Comparison of ENCODE assay signal across 8 mouse cellular contexts in the genomic region with DNA sequence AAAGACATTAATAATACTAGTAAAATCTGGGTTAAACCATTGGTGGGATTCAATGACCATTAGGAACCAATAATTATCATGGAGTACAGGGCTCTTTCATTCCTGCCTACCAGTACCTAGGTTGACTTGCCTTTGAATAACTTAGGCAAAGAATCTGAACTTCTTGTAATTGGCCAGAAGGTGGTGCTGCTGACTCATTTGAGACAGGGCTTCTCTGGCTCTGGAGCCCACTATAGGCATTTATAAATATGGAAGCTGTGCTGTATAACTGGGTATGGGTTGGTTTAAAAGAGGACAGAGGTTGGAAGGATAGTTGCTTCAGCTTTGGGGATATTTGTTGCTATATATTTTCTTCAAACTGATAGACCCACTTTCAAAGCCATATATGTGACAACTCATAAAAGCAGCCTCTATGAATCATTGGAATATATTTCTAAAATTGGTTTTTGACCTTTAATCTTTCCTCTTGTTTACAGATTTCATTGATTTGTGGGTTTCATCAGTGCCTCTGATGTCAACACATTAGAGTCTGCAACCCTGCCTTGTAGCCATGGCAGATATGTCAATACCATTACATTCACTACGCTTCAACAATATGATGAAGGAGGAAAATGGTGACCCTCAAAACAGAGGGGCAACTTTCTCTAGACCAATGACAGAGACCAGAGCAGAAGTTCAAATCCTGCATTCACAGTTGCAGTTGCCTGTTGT. TPM values are rescaled to one million over a fixed set of nuclear protein-coding genes. Genes with fewer than 3 reads are reported as not detected.
A peak's percentile ranks its signal among the peaks of the same experiment; 100 is the strongest.
DNase-seq lines count a peak whose midpoint lies in the region; ATAC-seq and TF ChIP-seq lines count a peak whose summit lies in the region.

Gene Rtl9, plus strand, starts transcription at position 551 of the 711 bp plus-strand sequence.

- peak; percentile 45; the same call in 1 of the 2 replicates for TF ChIP-seq CTCF in cerebellum, adult 2 months (IDR thresholded peaks at IDR 0.05; ENCODE audit: borderline replicate concordance, insufficient read depth, low read depth, low read length)

- DNase-seq in cerebellum, adult 2 months: peak in 1 of 2 experiments; percentile 10
- no peak for DNase-seq in cerebellum, adult 11-12 months
- DNase-seq in liver: peak; percentile 18
- peak; percentile 51 for DNase-seq in embryonic facial prominence, embryonic 14.5 days (ENCODE audit: low spot score)
- peak; percentile 30 for DNase-seq in lung, postnatal 10 days
- peak; percentile 10 for DNase-seq in thymus, postnatal 14 days
- no peak for DNase-seq in heart, adult 9 months (ENCODE audit: low spot score in 2 of 2)

- H3K36me3 ChIP-seq in liver, embryonic 12.5 days: no peaks in the 10 kb centered on the region
- no peaks in the 10 kb centered on the region for H3K36me3 ChIP-seq in embryonic facial prominence, embryonic 14.5 days (ENCODE audit: control insufficient read depth, insufficient read depth, low read length)

- TF ChIP-seq POLR2A in cerebellum, adult 2 months (IDR thresholded peaks at IDR 0.05; ENCODE audit: borderline replicate concordance, insufficient read depth, low read length): no peak

- H3K27ac ChIP-seq in cerebellum, adult 2 months (ENCODE audit: insufficient read depth, low read length): no peak within 1 kb of the TSS
- no peak within 1 kb of the TSS for H3K27ac ChIP-seq in liver, embryonic 12.5 days
- H3K27ac ChIP-seq in embryonic facial prominence, embryonic 14.5 days (replicated peaks; ENCODE audit: low read depth, low read length): no peak within 1 kb of the TSS

- ATAC-seq in liver, embryonic 12.5 days: no peak
- ATAC-seq in embryonic facial prominence, embryonic 14.5 days (ENCODE audit: low read depth): no peak

- H3K4me1 ChIP-seq in cerebellum, adult 2 months (ENCODE audit: control insufficient read depth, insufficient read depth, low read length): no peaks in the 10 kb centered on the region
- H3K4me1 ChIP-seq in liver, embryonic 12.5 days: no peaks in the 10 kb centered on the region
- no peaks in the 10 kb centered on the region for H3K4me1 ChIP-seq in embryonic facial prominence, embryonic 14.5 days (ENCODE audit: control insufficient read depth, insufficient read depth, low read length)

- H3K9me3 ChIP-seq in liver, embryonic 12.5 days (replicated peaks): no peaks in the 10 kb centered on the region
- no peaks in the 10 kb centered on the region for H3K9me3 ChIP-seq in embryonic facial prominence, embryonic 14.5 days (ENCODE audit: control insufficient read depth, low read length)

- H3K9ac ChIP-seq in liver, embryonic 12.5 days: no peak within 1 kb of the TSS
- no peak within 1 kb of the TSS for H3K9ac ChIP-seq in embryonic facial prominence, embryonic 14.5 days (ENCODE audit: low read depth, low read length)

- H3K4me3 ChIP-seq in cerebellum, adult 2 months (replicated peaks; ENCODE audit: insufficient read depth, low read depth, low read length): no peak within 1 kb of the TSS
- no peak within 1 kb of the TSS for H3K4me3 ChIP-seq in liver, embryonic 12.5 days
- H3K4me3 ChIP-seq in embryonic facial prominence, embryonic 14.5 days (ENCODE audit: low read depth, low read length): no peak within 1 kb of the TSS

- H3K27me3 ChIP-seq in cerebellum, adult 2 months (ENCODE audit: control insufficient read depth, insufficient read depth, low read length): no peaks in the 10 kb centered on the region
- H3K27me3 ChIP-seq in liver, embryonic 12.5 days (replicated peaks): peaks cover 20% of the 10 kb centered on the region
- no peaks in the 10 kb centered on the region; the same call in 1 of the 2 replicates for H3K27me3 ChIP-seq in embryonic facial prominence, embryonic 14.5 days (replicated peaks; ENCODE audit: control insufficient read depth, insufficient read depth, low read length)

- H3K4me2 ChIP-seq in liver, embryonic 12.5 days: no peak within 1 kb of the TSS
- H3K4me2 ChIP-seq in embryonic facial prominence, embryonic 14.5 days (ENCODE audit: low read depth, low read length): no peak within 1 kb of the TSS

- 92% methylated on average over 1 of the region's 1 CpGs for WGBS in cerebellum, adult 2 months
- WGBS in liver, embryonic 12.5 days (ENCODE audit: insufficient replicate concordance): 68% methylated on average over 1 of the region's 1 CpGs
- 93% methylated on average over 1 of the region's 1 CpGs for WGBS in embryonic facial prominence, embryonic 14.5 days

RNA-seq across cellular contexts. Expression of gene Rtl9, which starts in this region (rescaled TPM):
- 1.0 and 1.3 TPM in 2 replicates for polyA plus RNA-seq in cerebellum, adult 2 months (2012; rRNA removed)
- polyA plus RNA-seq in liver, embryonic 12.5 days (2016; fragmentation: Nextera tagmentation; extraction: Ambion mirVana): 0.02 TPM in 1 of 2 replicates, not detected in the other
- polyA plus RNA-seq in embryonic facial prominence, embryonic 14.5 days (2014; fragmentation: Nextera tagmentation; extraction: Ambion mirVana): 2.0 and 2.4 TPM in 2 replicates

Comparison
In these comparisons a context has a peak if more than half of its experiments do, and no peak if none do; other contexts are left out.
1. DNase-seq: peak in liver (single experiment), embryonic facial prominence, embryonic 14.5 days (single experiment), lung, postnatal 10 days (single experiment) and thymus, postnatal 14 days (single experiment); none in cerebellum, adult 11-12 months (single experiment) and heart, adult 9 months (0 of 2).